Mouse (Mus musculus): ENCODE results near the gene Kalrn.

Kalrn gene

GRCm38 (mm10) chr16:33988358-33989012 lies 584.8 kb downstream of the Kalrn start:
- in situ Hi-C loops (cut with MboI): no loop called here

GRCm38 (mm10) chr16:33986993-33987392 lies 586.3 kb downstream of the Kalrn start:
- in situ Hi-C loops (cut with MboI): no loop called here

GRCm38 (mm10) chr16:33985372-33985771 lies 588.0 kb downstream of the Kalrn start:
- in situ Hi-C loops (cut with MboI): no loop called here

- in situ Hi-C loops (cut with MboI): no loop called here
Observed at GRCm38 (mm10) chr16:33983712-33984111, 589.6 kb downstream of the Kalrn start.

GRCm38 (mm10) chr16:33979855-33980254 lies 593.5 kb downstream of the Kalrn start:
- in situ Hi-C loops (cut with MboI): no loop called here

- in situ Hi-C loops (cut with MboI): no loop called here
Observed at GRCm38 (mm10) chr16:33967283-33967640, 606.1 kb downstream of the Kalrn start.

GRCm38 (mm10) chr16:33966538-33967282 lies 606.6 kb downstream of the Kalrn start, which contains the start of gene Umps:
Umps (minus strand) TSS chr16:33967038.
- in situ Hi-C loops (cut with MboI): no loop called here

- in situ Hi-C loops (cut with MboI): no loop called here
Observed at GRCm38 (mm10) chr16:33965878-33966537, 607.3 kb downstream of the Kalrn start.

GRCm38 (mm10) chr16:33963509-33963908 lies 609.8 kb downstream of the Kalrn start:
- in situ Hi-C loops (cut with MboI): no loop called here

- in situ Hi-C loops (cut with MboI): loop anchor here (10.0 kb wide), 1 partner anchor 130 kb away; the partner anchor contains the start of gene Itgb5
Observed at GRCm38 (mm10) chr16:33954793-33955192, 618.5 kb downstream of the Kalrn start.

- in situ Hi-C loops (cut with MboI): loop anchor here (10.0 kb wide), 1 partner anchor 128 kb away; the partner anchor contains the start of gene Itgb5
Observed at GRCm38 (mm10) chr16:33953008-33953407, 620.3 kb downstream of the Kalrn start.

- in situ Hi-C loops (cut with MboI): loop anchor here (10.0 kb wide), 1 partner anchor 126 kb away; the partner anchor contains the start of gene Itgb5
Observed at GRCm38 (mm10) chr16:33950830-33951229, 622.5 kb downstream of the Kalrn start.

GRCm38 (mm10) chr16:33950386-33950785 lies 622.9 kb downstream of the Kalrn start:
- in situ Hi-C loops (cut with MboI): loop anchor here (10.0 kb wide), 1 partner anchor 126 kb away; the partner anchor contains the start of gene Itgb5

- in situ Hi-C loops (cut with MboI): no loop called here
Observed at GRCm38 (mm10) chr16:33947664-33948571, 625.4 kb downstream of the Kalrn start.

GRCm38 (mm10) chr16:33946021-33946420 lies 627.3 kb downstream of the Kalrn start:
- in situ Hi-C loops (cut with MboI): no loop called here

- in situ Hi-C loops (cut with MboI): no loop called here
Observed at GRCm38 (mm10) chr16:33944772-33945171, 628.6 kb downstream of the Kalrn start.

- in situ Hi-C loops (cut with MboI): no loop called here
Observed at GRCm38 (mm10) chr16:33944126-33944525, 629.2 kb downstream of the Kalrn start.

- in situ Hi-C loops (cut with MboI): no loop called here
Observed at GRCm38 (mm10) chr16:33943388-33943787, 629.9 kb downstream of the Kalrn start.

GRCm38 (mm10) chr16:33942341-33942740 lies 631.0 kb downstream of the Kalrn start:
- in situ Hi-C loops (cut with MboI): no loop called here

GRCm38 (mm10) chr16:33941271-33941781 lies 632.0 kb downstream of the Kalrn start:
- in situ Hi-C loops (cut with MboI): no loop called here

GRCm38 (mm10) chr16:33940095-33940494 lies 633.2 kb downstream of the Kalrn start:
- in situ Hi-C loops (cut with MboI): no loop called here
